10 mouse cellular contexts compared by ENCODE assay signal in genomic region chrX:71663871-71664687, GRCm38 (mm10). TPM values are rescaled to one million over a fixed set of nuclear protein-coding genes. Genes with fewer than 3 reads are reported as not detected.
A peak's percentile ranks its signal among the peaks of the same experiment; 100 is the strongest.
DNase-seq lines count a peak whose midpoint lies in the region; ATAC-seq lines count a peak whose summit lies in the region.
"Had no signal": no experiment of that assay in that cellular context is flagged by ENCODE, and none has a peak within 500 bp of the region (broad histone marks: within the 10 kb centered on the region; RNA-seq: fewer than 3 reads in every experiment).

No protein-coding gene starts in this region.

- H3K9ac ChIP-seq in midbrain, embryonic 12.5 days (replicated peaks): peak overlapping the region; percentile 50

- peak overlapping the region; percentile 62 for H3K4me2 ChIP-seq in midbrain, embryonic 12.5 days (replicated peaks)

- DNase-seq in gastrocnemius, postnatal 10 days: peak; percentile 13
- no peak for DNase-seq in gastrocnemius, adult 18-20 months (ENCODE audit: low spot score)
- peak; percentile 4 for DNase-seq in ES-CJ7 (ENCODE audit: low read depth, low spot score)
- peak; percentile 40 for DNase-seq in hindbrain, embryonic 10.5 days (ENCODE audit: low spot score)
- DNase-seq in c-Kit-positive CD71-positive TER-119-positive erythroid progenitor cells, embryonic 14.5 days (ENCODE audit: low spot score): no peak
- DNase-seq in layer of hippocampus, adult 8-10 months (ENCODE audit: low spot score in 2 of 2): no peak
- DNase-seq: cerebellum, adult 11-12 months; lung, postnatal 4 days had no signal

- ATAC-seq in midbrain, embryonic 12.5 days (ENCODE audit: low FRiP score, low read depth): peak; percentile 50; the same call in 1 of the 2 replicates
- no peak for ATAC-seq in CD4-positive, CD25-positive, alpha-beta regulatory T cell, adult 4 months

- WGBS in hindbrain, embryonic 10.5 days: 19% methylated on average over 76 of the region's 76 CpGs
- WGBS in midbrain, embryonic 12.5 days: 15% methylated on average over 75 of the region's 76 CpGs

- peaks cover 12% of the 10 kb centered on the region for H3K9me3 ChIP-seq in hindbrain, embryonic 10.5 days
- H3K9me3 ChIP-seq in midbrain, embryonic 12.5 days: peaks cover 7% of the 10 kb centered on the region; the same call in 1 of the 2 replicates

- peak overlapping the region; percentile 54 for H3K4me3 ChIP-seq in hindbrain, embryonic 10.5 days
- peak overlapping the region; percentile 49 for H3K4me3 ChIP-seq in midbrain, embryonic 12.5 days

- no peaks in the 10 kb centered on the region for H3K36me3 ChIP-seq in hindbrain, embryonic 10.5 days
- no peaks in the 10 kb centered on the region for H3K36me3 ChIP-seq in midbrain, embryonic 12.5 days

- H3K27ac ChIP-seq in hindbrain, embryonic 10.5 days: no peak overlapping the region
- no peak overlapping the region for H3K27ac ChIP-seq in midbrain, embryonic 12.5 days (replicated peaks)

- H3K4me1 ChIP-seq in hindbrain, embryonic 10.5 days (replicated peaks): no peaks in the 10 kb centered on the region
- H3K4me1 ChIP-seq in midbrain, embryonic 12.5 days: no peaks in the 10 kb centered on the region

- H3K27me3 ChIP-seq in hindbrain, embryonic 10.5 days (ENCODE audit: insufficient read depth, poor library complexity, severe bottlenecking): peaks cover 99% of the 10 kb centered on the region
- peaks cover 85% of the 10 kb centered on the region for H3K27me3 ChIP-seq in midbrain, embryonic 12.5 days

RNA-seq across cellular contexts. Expression of gene Gpr50, which starts 0.6 kb away (rescaled TPM):
- total RNA-seq in gastrocnemius, postnatal 10 days (2021): 1 to 10 TPM; 3.2 to 4.2 TPM
- not detected for total RNA-seq in gastrocnemius, adult 18-20 months (2021)
- 1.4 and 3.0 TPM in 2 replicates for polyA plus RNA-seq in hindbrain, embryonic 10.5 days (2016; fragmentation: Nextera tagmentation; extraction: Ambion mirVana)
- polyA plus RNA-seq in midbrain, embryonic 12.5 days (2016; fragmentation: Nextera tagmentation; extraction: Ambion mirVana): 0.78 and 1.1 TPM in 2 replicates
- total RNA-seq in layer of hippocampus, adult 8-10 months (2022): under 1 TPM in 2 of 4 experiments, not detected in 2; 0.14 to 0.64 TPM
- polyA plus RNA-seq in CD4-positive, CD25-positive, alpha-beta regulatory T cell, adult 4 months (2017; shearing (Covaris generic)): not detected

Comparison
In these comparisons a context has a peak if more than half of its experiments do, and no peak if none do; other contexts are left out.
1. DNase-seq: peak in gastrocnemius, postnatal 10 days (single experiment), ES-CJ7 (single experiment) and hindbrain, embryonic 10.5 days (single experiment); none in gastrocnemius, adult 18-20 months (single experiment), c-Kit-positive CD71-positive TER-119-positive erythroid progenitor cells, embryonic 14.5 days (single experiment) and layer of hippocampus, adult 8-10 months (0 of 2).